Mouse (Mus musculus) testis, adult 2 months (tissue): Measurements from ENCODE around the gene Methig1. TPM values are rescaled to one million over a fixed set of nuclear protein-coding genes. Genes with fewer than 3 reads are reported as not detected.

ENCODE experiments used
- H3K27ac ChIP-seq: fragments of 200-500 bp; 2 replicates; pipeline ENCODE4 v1.5.1; 2012; ENCODE audit warnings: low read depth, low read length; ENCODE audit not compliant: control insufficient read depth, insufficient read depth
- H3K27me3 ChIP-seq: fragments of 200-500 bp; 2 replicates; pipeline ENCODE4 v1.6.1; 2012; ENCODE audit warnings: mild to moderate bottlenecking, low read length, moderate library complexity; ENCODE audit not compliant: control insufficient read depth, insufficient read depth
- H3K36me3 ChIP-seq: fragments of 200-500 bp; 2 replicates; pipeline ENCODE4 v1.6.1; 2012; ENCODE audit warnings: mild to moderate bottlenecking, low read length; ENCODE audit not compliant: control insufficient read depth, insufficient read depth
- H3K4me1 ChIP-seq: fragments of 200-500 bp; 2 replicates; pipeline ENCODE4 v1.6.1; 2012; ENCODE audit warnings: low read length; ENCODE audit not compliant: control insufficient read depth, insufficient read depth
- H3K4me3 ChIP-seq: fragments of 200-500 bp; 2 replicates; pipeline ENCODE4 v1.5.1; 2012; ENCODE audit warnings: low read depth, mild to moderate bottlenecking, low read length, moderate library complexity, mixed read lengths; ENCODE audit not compliant: control insufficient read depth
- CTCF ChIP-seq: fragments of 200-500 bp; IDR thresholded peaks from 2 replicates; pipeline ENCODE4 v1.5.1; 2012; ENCODE audit warnings: low read depth, mild to moderate bottlenecking, inconsistent platforms, low read length, moderate library complexity; ENCODE audit not compliant: control insufficient read depth, insufficient read depth, insufficient replicate concordance
- POLR2A ChIP-seq: fragments of 200-500 bp; IDR thresholded peaks from 2 replicates; pipeline ENCODE4 v1.6.1; 2012; ENCODE audit warnings: low read depth, mild to moderate bottlenecking, inconsistent platforms, low read length, moderate library complexity; ENCODE audit not compliant: control insufficient read depth
- polyA plus RNA-seq: library from polyadenylated mRNA; depleted of rRNA; stranded (reverse); fragments of >200 nt; gene quantifications from 2 replicates; pipeline ENCODE4 v1.2.3, GENCODE M21; 2012

Gene Methig1
- polyA plus RNA-seq, 1 experiment: not detected

- H3K27me3 ChIP-seq: no peaks in the 10 kb centered on the region
- no peak overlapping the region for H3K27ac ChIP-seq
- no peaks in the 10 kb centered on the region for H3K36me3 ChIP-seq
- H3K4me3 ChIP-seq: no peak overlapping the region
- TF ChIP-seq POLR2A: no peak
- TF ChIP-seq CTCF: no peak
- H3K4me1 ChIP-seq: no peaks in the 10 kb centered on the region
Measured at GRCm38 (mm10) chr15:100391599-100391998, 38.6 kb downstream of the Methig1 start.

DNA sequence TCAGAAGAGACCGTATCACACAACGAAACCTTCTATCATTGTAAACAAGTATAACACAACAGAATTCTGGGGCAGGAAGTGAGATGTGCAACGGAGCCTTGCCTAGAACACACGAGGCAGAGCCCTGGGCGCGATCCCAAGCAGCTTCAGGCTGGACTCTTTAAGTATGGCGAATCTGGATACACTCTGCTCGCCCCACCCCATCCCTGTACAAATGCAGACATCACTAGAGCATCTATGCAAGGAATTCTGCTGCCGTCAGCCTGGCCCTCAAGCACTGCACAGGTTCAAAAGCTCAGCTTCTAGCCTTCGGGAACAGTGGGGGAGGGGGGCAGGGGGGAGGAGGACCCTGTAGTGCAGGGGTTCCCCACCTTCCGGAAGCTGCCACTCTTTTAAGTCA, 40.1 kb downstream of the Methig1 start:
- Histone ChIP-seq H3K27me3 (no peaks in the 10 kb centered on the region), H3K36me3 (peaks cover 2% of the 10 kb centered on the region), H3K27ac (no peak overlapping the region), H3K4me3 (no peak overlapping the region), H3K4me1 (no peaks in the 10 kb centered on the region)
- no peak for TF ChIP-seq CTCF
- TF ChIP-seq POLR2A: no peak

GRCm38 (mm10) chr15:100395561-100395960, 42.6 kb downstream of the Methig1 start:
- H3K27me3 ChIP-seq: no peaks in the 10 kb centered on the region
- H3K4me3 ChIP-seq: no peak overlapping the region
- H3K36me3 ChIP-seq: peaks cover 2% of the 10 kb centered on the region
- H3K27ac ChIP-seq: no peak overlapping the region
- no peaks in the 10 kb centered on the region for H3K4me1 ChIP-seq
- TF ChIP-seq CTCF (no peak), POLR2A (no peak)

DNA sequence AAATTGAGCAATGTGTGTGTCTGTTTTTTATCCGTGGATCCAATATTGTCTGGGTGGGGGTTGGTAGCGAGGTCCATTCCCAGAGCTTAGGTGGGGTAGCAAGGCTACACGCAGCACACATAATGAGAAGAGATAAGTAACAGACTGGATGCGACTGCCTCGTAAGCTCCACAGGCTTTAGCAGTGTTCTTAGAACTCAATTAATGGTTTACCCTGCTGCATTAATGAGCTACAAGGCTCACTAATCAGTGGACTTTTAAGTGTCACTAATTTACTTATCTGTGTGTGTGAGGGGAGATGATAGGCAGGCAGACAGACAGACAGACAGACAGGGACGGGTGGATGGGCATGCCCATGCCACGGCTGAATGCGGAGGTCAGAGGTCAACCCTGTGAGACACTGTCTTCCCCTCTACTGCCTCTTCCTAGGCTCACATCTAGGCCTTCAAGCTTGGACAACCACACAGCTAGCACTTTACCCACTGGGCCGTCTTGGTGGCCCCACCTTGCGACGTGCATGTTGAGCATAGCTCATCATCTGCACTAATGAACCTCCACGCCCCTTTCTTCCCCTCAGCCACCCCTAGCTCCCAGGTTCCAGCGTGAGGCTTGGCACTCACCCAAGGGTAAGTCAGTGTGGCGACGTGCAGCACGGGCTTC, 47.8 kb downstream of the Methig1 start:
- peaks cover 6% of the 10 kb centered on the region for H3K36me3 ChIP-seq
- no peak for TF ChIP-seq CTCF
- H3K27me3 ChIP-seq: no peaks in the 10 kb centered on the region
- H3K4me1 ChIP-seq: peaks cover 5% of the 10 kb centered on the region
- H3K27ac ChIP-seq: no peak overlapping the region
- H3K4me3 ChIP-seq: no peak overlapping the region

- Histone ChIP-seq H3K27ac (no peak overlapping the region), H3K36me3 (peaks cover 6% of the 10 kb centered on the region), H3K4me1 (peaks cover 5% of the 10 kb centered on the region), H3K27me3 (no peaks in the 10 kb centered on the region), H3K4me3 (no peak overlapping the region)
- TF ChIP-seq POLR2A (no peak), CTCF (no peak)
Measured at GRCm38 (mm10) chr15:100401811-100402210, 48.9 kb downstream of the Methig1 start.

- Histone ChIP-seq H3K36me3 (peaks cover 6% of the 10 kb centered on the region), H3K27me3 (no peaks in the 10 kb centered on the region), H3K4me3 (no peak overlapping the region), H3K4me1 (peaks cover 5% of the 10 kb centered on the region), H3K27ac (peak overlapping the region; percentile 39; the same call in 1 of the 2 replicates)
- TF ChIP-seq POLR2A (no peak), CTCF (no peak)
Measured at GRCm38 (mm10) chr15:100402347-100402746, 49.4 kb downstream of the Methig1 start.

GRCm38 (mm10) chr15:100402798-100403197, 49.8 kb downstream of the Methig1 start:
- Histone ChIP-seq H3K36me3 (peaks cover 5% of the 10 kb centered on the region), H3K27ac (peak overlapping the region; percentile 39; the same call in 1 of the 2 replicates), H3K4me3 (no peak overlapping the region), H3K27me3 (no peaks in the 10 kb centered on the region), H3K4me1 (peaks cover 5% of the 10 kb centered on the region)
- TF ChIP-seq CTCF (no peak), POLR2A (no peak)
